Mouse (Mus musculus) lung, postnatal 0 days (tissue): ENCODE results near the gene Slc12a9. TPM values are rescaled to one million over a fixed set of nuclear protein-coding genes. Genes with fewer than 3 reads are reported as not detected.
A peak's percentile ranks its signal among the peaks of the same experiment; 100 is the strongest.

ENCODE experiments used
- ATAC-seq: fragments of 200-750 bp; cut with Nextera tagmentation; 2 replicates; pipeline ENCODE4 v1.8.0; 2017; ENCODE audit warnings: moderate library complexity
- DNase-seq: peaks from one replicate; pipeline ENCODE4 v3.0.0-alpha.2; 2016; ENCODE audit warnings: low spot score
- H3K27ac ChIP-seq: fragments of 300-500 bp; sonication (generic); 2 replicates; pipeline ENCODE4 v1.5.1; 2014; ENCODE audit warnings: antibody characterized with exemption, mild to moderate bottlenecking, low read length, mixed read lengths
- H3K27me3 ChIP-seq: fragments of 300-500 bp; sonication (generic); replicated peaks from 2 replicates; pipeline ENCODE4 v1.6.1; 2014; ENCODE audit warnings: low read length, mixed read lengths; ENCODE audit not compliant: insufficient read depth
- H3K36me3 ChIP-seq: fragments of 300-500 bp; sonication (generic); 2 replicates; pipeline ENCODE4 v1.6.1; 2014; ENCODE audit warnings: low read length, mixed read lengths; ENCODE audit not compliant: insufficient read depth
- H3K4me1 ChIP-seq: fragments of 300-500 bp; sonication (generic); 2 replicates; pipeline ENCODE4 v1.6.1; 2014; ENCODE audit warnings: antibody characterized with exemption, low read depth, low read length, mixed read lengths; ENCODE audit not compliant: insufficient read depth
- H3K4me2 ChIP-seq: fragments of 300-500 bp; sonication (generic); replicated peaks from 2 replicates; pipeline ENCODE4 v1.6.1; 2014; ENCODE audit warnings: low read depth, mild to moderate bottlenecking, low read length, moderate library complexity, mixed read lengths
- H3K4me3 ChIP-seq: fragments of 300-500 bp; sonication (generic); 2 replicates; pipeline ENCODE4 v1.5.1; 2014; ENCODE audit warnings: low read depth, low read length
- H3K9ac ChIP-seq: fragments of 300-500 bp; sonication (generic); replicated peaks from 2 replicates; pipeline ENCODE4 v1.6.1; 2014; ENCODE audit warnings: low read depth, mild to moderate bottlenecking
- H3K9me3 ChIP-seq: fragments of 300-500 bp; sonication (generic); 2 replicates; pipeline ENCODE4 v1.6.1; 2016; ENCODE audit warnings: low read length, mixed read lengths
- CTCF ChIP-seq: IDR thresholded peaks from 2 replicates; pipeline ENCODE4 v1.5.1; 2016; ENCODE audit warnings: antibody characterized with exemption, mild to moderate bottlenecking
- EP300 ChIP-seq: IDR thresholded peaks from 2 replicates; pipeline ENCODE4 v1.6.1; 2016; ENCODE audit warnings: antibody characterized with exemption, mild to moderate bottlenecking, control low read depth
- WGBS: fragments of 180-500 bp; shearing (Covaris S2); extraction: QIAGEN DNeasy Blood & Tissue Kit; methylation state at CpG from one replicate; pipeline ENCODE4 v1.1.7; 2014; 5-methylcytosine and 5-hydroxymethylcytosine counted together
- polyA plus RNA-seq: library from polyadenylated mRNA; unstranded; fragments of >200 nt; fragmentation: Nextera tagmentation; extraction: Ambion mirVana; gene quantifications from 2 replicates; pipeline ENCODE4 v1.2.1, GENCODE M21; 2015

Slc12a9 gene
- polyA plus RNA-seq, 1 experiment from 2014 or later: 8.2 TPM

DNA sequence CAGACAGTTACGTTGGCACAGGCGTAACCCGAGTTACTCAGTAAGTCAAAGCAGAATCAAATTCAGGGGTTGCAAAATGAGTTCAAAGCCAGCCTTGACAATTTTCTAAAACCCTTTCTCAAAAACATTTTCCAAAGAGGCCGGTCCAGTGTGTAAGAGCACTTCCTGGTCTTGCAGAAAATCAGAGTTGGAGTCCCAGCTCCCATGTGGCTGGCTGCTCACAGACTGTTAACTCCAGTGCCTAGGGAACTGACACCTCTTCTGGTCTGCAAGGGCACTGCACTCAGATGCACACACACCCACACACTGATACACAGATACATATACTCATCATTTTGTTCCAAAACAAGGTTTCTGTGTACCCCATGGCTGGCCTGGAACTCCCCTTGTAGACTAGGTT is 25.0 kb downstream of the Slc12a9 start:
- H3K4me3 ChIP-seq: no peak overlapping the region
- H3K9ac ChIP-seq: peak overlapping the region; percentile 92; the same call in 1 of the 2 replicates
- H3K4me1 ChIP-seq: peaks cover 16% of the 10 kb centered on the region; the same call in 1 of the 2 replicates
- H3K27ac ChIP-seq: peak overlapping the region; percentile 96; the same call in 1 of the 2 replicates
- ATAC-seq (no peak), DNase-seq (no peak)
- 96% methylated on average over 4 of the region's 4 CpGs for WGBS
- no peaks in the 10 kb centered on the region for H3K27me3 ChIP-seq
- no peak overlapping the region for H3K4me2 ChIP-seq
- H3K9me3 ChIP-seq: no peaks in the 10 kb centered on the region
- peaks cover 14% of the 10 kb centered on the region; the same call in 1 of the 2 replicates for H3K36me3 ChIP-seq
- TF ChIP-seq EP300 (no peak), CTCF (peak; percentile 23)

DNA sequence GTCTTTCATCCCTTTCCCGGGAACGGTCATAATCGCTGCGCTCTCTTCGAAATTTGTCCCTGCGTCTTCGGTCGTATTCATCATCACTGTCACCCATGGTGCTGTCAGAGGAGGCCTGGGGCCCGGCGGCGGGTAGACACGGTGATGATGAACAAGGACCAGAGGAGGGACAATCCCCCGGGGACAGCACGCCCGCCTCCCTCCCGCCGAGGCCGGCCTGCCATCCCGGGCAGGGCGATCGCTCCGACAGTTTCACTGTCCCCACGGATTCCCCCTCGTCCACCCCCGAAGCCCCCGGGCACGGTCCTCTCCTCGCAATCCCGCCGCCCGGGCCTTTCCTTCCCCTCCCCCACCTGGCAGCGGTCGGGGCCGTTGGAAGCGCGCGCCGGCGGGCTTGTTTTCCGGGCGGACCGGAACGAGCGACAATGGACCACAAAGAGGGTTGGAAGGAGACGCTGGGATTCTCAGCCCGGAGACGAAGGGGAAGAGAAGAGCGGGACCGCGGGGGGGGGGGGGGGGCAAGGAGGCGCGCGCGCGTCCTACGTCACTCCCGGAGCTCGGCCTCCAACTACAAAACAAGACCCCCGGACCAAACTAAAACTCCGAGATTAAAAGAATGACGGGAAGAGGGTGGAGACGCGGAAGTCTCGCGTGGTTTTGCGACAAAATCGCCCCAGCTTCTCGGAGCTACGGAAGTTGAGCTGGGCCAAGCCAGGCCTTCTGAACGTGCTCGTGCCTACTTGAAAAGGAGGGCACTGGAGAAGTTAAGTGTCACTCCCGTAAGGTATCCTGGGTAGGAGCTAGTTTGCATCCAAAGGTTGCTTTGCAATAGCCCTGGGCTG is 26.1 kb downstream of the Slc12a9 start, which contains the start of gene Srrt:
Gene Srrt (minus strand): TSS at position 604 of the 842 bp plus-strand sequence.
- peak; percentile 98 for DNase-seq
- Histone ChIP-seq H3K4me3 (peak within 1 kb of the TSS; percentile 89), H3K36me3 (peaks cover 14% of the 10 kb centered on the region; the same call in 1 of the 2 replicates), H3K9ac (peak within 1 kb of the TSS; percentile 92), H3K4me1 (peaks cover 16% of the 10 kb centered on the region; the same call in 1 of the 2 replicates), H3K27me3 (no peaks in the 10 kb centered on the region), H3K4me2 (peak within 1 kb of the TSS; percentile 74), H3K9me3 (no peaks in the 10 kb centered on the region), H3K27ac (peak within 1 kb of the TSS; percentile 96)
- WGBS: under 1% methylated on average over 42 of the region's 72 CpGs
- ATAC-seq: peak; percentile 93
- peak; percentile 94 for TF ChIP-seq EP300
- TF ChIP-seq CTCF: no peak

DNA sequence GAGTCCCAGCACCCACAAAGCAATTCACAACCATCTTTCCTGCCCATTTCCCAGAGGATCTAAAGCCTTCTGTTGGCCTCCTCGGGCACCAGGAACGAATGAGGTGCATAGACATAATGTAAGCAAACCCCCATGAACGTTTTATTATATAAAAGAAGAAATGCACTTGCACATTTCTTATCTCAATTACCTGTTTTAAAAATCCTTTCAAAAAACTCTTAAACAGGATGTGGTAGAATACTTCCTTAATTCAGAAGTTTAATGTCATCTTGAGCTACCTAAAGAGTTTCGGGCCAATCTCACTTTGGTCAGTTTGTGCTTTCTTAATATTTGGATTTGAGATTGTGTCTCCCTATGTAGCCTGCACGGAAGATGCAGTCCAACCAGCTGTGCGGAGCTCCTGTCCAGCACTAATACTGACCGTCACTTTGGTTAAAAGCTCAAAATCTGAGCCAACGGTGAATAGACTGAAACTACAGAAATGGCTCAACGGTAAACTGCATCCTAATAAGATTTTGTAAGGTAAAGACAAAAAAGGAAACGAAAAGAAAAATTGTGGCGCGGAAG is 26.9 kb downstream of the Slc12a9 start:
- peak overlapping the region; percentile 89 for H3K4me3 ChIP-seq
- no peak for TF ChIP-seq EP300
- no peak for TF ChIP-seq CTCF

DNA sequence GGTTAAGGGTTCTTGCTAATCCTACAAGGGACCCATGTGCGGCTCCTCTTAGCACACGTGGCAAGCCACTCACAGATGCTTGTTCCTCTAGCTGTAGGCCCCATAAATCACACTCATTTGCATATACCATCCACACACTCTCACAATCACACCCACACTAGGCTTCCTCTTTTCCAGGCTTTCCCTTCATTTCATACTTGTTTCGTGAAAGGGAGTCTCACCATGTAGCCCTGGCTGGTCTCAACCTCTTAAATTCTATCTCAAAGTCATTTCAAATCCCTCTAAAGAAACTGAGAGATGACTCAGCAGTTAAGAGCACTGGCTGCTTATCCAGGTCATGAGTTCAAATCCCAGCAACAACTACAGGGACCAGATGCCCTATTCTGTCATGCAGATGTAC is 27.6 kb downstream of the Slc12a9 start:
- ATAC-seq (no peak), DNase-seq (no peak)
- Histone ChIP-seq H3K36me3 (peaks cover 28% of the 10 kb centered on the region), H3K27ac (no peak overlapping the region), H3K9ac (no peak overlapping the region), H3K4me3 (no peak overlapping the region), H3K4me1 (peaks cover 16% of the 10 kb centered on the region; the same call in 1 of the 2 replicates), H3K4me2 (peak overlapping the region; percentile 74), H3K9me3 (no peaks in the 10 kb centered on the region), H3K27me3 (no peaks in the 10 kb centered on the region)
- TF ChIP-seq CTCF: no peak
- TF ChIP-seq EP300: no peak
- 56% methylated on average over 3 of the region's 3 CpGs for WGBS

More for the DNA sequence above, 26.9 kb downstream of the Slc12a9 start:
- no peak for ATAC-seq
- peaks cover 16% of the 10 kb centered on the region; the same call in 1 of the 2 replicates for H3K4me1 ChIP-seq
- H3K36me3 ChIP-seq: peaks cover 22% of the 10 kb centered on the region
- peak overlapping the region; percentile 96 for H3K27ac ChIP-seq
- H3K4me2 ChIP-seq: peak overlapping the region; percentile 74
- H3K9me3 ChIP-seq: no peaks in the 10 kb centered on the region
- whole genome bisulfite sequencing: 4% methylated on average over 12 of the region's 12 CpGs
- H3K9ac ChIP-seq: peak overlapping the region; percentile 92
- no peak for DNase-seq
- no peaks in the 10 kb centered on the region for H3K27me3 ChIP-seq

DNA sequence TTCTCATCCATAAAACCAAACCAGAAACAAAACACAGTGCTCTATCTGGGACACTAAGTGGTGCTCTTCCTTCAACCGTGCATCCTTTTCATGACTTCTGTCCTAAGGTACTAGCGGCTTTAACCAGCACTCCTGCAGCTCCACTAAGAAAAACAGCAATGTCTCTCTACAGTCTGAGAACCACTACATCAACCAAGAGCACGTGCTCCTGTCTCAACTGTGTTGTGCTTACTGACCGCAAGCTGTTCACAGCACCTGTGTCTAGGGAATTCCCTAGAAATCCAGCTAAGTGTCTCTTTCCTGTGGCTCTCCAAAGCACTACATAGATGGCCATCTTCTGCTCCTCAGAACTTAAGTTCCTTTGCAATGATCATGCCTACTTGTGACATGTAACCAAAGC is 28.6 kb downstream of the Slc12a9 start:
- H3K4me1 ChIP-seq: peaks cover 16% of the 10 kb centered on the region; the same call in 1 of the 2 replicates
- H3K9ac ChIP-seq: no peak overlapping the region
- H3K27me3 ChIP-seq: no peaks in the 10 kb centered on the region
- 46% methylated on average over 4 of the region's 4 CpGs for WGBS
- ATAC-seq (no peak), DNase-seq (no peak)
- H3K4me3 ChIP-seq: no peak overlapping the region
- no peak overlapping the region for H3K4me2 ChIP-seq
- H3K27ac ChIP-seq: no peak overlapping the region
- no peak for TF ChIP-seq CTCF
- TF ChIP-seq EP300: no peak
- no peaks in the 10 kb centered on the region for H3K9me3 ChIP-seq
- peaks cover 27% of the 10 kb centered on the region for H3K36me3 ChIP-seq

DNA sequence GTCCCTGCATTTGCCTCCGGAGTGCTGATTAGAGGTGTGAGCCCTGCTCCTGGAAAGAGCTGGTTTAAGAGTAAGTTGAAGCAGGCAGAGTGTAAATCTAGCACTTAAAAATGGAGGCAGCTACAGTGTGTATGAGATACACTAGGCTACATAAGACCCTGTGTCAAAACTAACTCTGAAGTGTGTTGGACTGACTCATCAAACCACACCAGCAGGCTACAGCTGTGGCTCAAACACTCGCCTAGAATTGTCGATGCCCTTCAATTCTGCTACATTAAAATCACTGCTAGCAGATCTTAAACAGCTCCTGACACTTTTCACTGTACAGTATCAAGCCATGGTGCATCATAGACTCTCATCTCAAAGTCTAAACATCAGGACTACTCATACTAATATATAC is 29.2 kb downstream of the Slc12a9 start:
- ATAC-seq: no peak
- Histone ChIP-seq H3K9ac (no peak overlapping the region), H3K36me3 (peaks cover 30% of the 10 kb centered on the region), H3K27me3 (no peaks in the 10 kb centered on the region), H3K9me3 (no peaks in the 10 kb centered on the region), H3K27ac (no peak overlapping the region), H3K4me1 (peaks cover 16% of the 10 kb centered on the region; the same call in 1 of the 2 replicates), H3K4me3 (no peak overlapping the region), H3K4me2 (no peak overlapping the region)
- TF ChIP-seq CTCF: no peak
- no peak for TF ChIP-seq EP300
- 60% methylated on average over 3 of the region's 3 CpGs for WGBS
- no peak for DNase-seq
